Mouse (Mus musculus) liver, postnatal 0 days (tissue): Measurements from ENCODE around the gene Astn2. TPM values are rescaled to one million over a fixed set of nuclear protein-coding genes. Genes with fewer than 3 reads are reported as not detected.

Experiments used
- ATAC-seq: fragments of 200-750 bp; cut with Nextera tagmentation; 2 replicates; pipeline ENCODE4 v1.8.0; 2017; ENCODE audit warnings: mild to moderate bottlenecking, moderate library complexity
- DNase-seq: peaks from one replicate; pipeline ENCODE4 v3.0.0-alpha.2; 2016
- H3K27ac ChIP-seq: fragments of 300-500 bp; sonication (generic); 2 replicates; pipeline ENCODE4 v1.5.1; 2014; ENCODE audit warnings: antibody characterized with exemption, moderate library complexity, mild to moderate bottlenecking, low read depth
- H3K27me3 ChIP-seq: fragments of 300-500 bp; sonication (generic); 2 replicates; pipeline ENCODE4 v1.6.1; 2014; ENCODE audit warnings: low read length, control low read depth, mixed read lengths; ENCODE audit not compliant: insufficient read depth
- H3K36me3 ChIP-seq: fragments of 300-500 bp; sonication (generic); replicated peaks from 2 replicates; pipeline ENCODE4 v1.6.1; 2014; ENCODE audit warnings: mild to moderate bottlenecking, control low read depth, low read length, moderate library complexity, mixed read lengths; ENCODE audit not compliant: insufficient read depth
- H3K4me1 ChIP-seq: fragments of 300-500 bp; sonication (generic); 2 replicates; pipeline ENCODE4 v1.6.1; 2014; ENCODE audit warnings: antibody characterized with exemption, mild to moderate bottlenecking, control low read depth; ENCODE audit not compliant: insufficient read depth
- H3K4me2 ChIP-seq: fragments of 300-500 bp; sonication (generic); 2 replicates; pipeline ENCODE4 v1.6.1; 2014; ENCODE audit warnings: low read depth, mild to moderate bottlenecking, low read length, moderate library complexity, mixed read lengths
- H3K4me3 ChIP-seq: fragments of 300-500 bp; sonication (generic); 2 replicates; pipeline ENCODE4 v1.5.1; 2014; ENCODE audit warnings: low read depth, low read length
- H3K9ac ChIP-seq: fragments of 300-500 bp; sonication (generic); replicated peaks from 2 replicates; pipeline ENCODE4 v1.6.1; 2014; ENCODE audit warnings: mild to moderate bottlenecking, moderate library complexity
- H3K9me3 ChIP-seq: fragments of 300-500 bp; sonication (generic); 2 replicates; pipeline ENCODE4 v1.6.1; 2016; ENCODE audit warnings: mild to moderate bottlenecking, control low read depth, low read length, mixed read lengths
- CTCF ChIP-seq: sonication (generic); IDR thresholded peaks from 2 replicates; pipeline ENCODE4 v1.5.1; 2016; ENCODE audit warnings: antibody characterized with exemption, low read depth
- EP300 ChIP-seq: IDR thresholded peaks from 2 replicates; pipeline ENCODE4 v1.6.1; 2016; ENCODE audit warnings: antibody characterized with exemption, low read depth, mild to moderate bottlenecking
- WGBS: fragments of 180-500 bp; shearing (Covaris S2); extraction: QIAGEN DNeasy Blood & Tissue Kit; methylation state at CpG from one replicate; pipeline ENCODE4 v1.1.7; 2014; ENCODE audit not compliant: insufficient replicate concordance; 5-methylcytosine and 5-hydroxymethylcytosine counted together
- polyA plus RNA-seq: library from polyadenylated mRNA; unstranded; fragments of >200 nt; fragmentation: Nextera tagmentation; extraction: Ambion mirVana; gene quantifications from 2 replicates; pipeline ENCODE4 v1.2.1, GENCODE M21; 2015

Astn2 gene
- polyA plus RNA-seq, 1 experiment from 2014 or later = 0.02 TPM

DNA sequence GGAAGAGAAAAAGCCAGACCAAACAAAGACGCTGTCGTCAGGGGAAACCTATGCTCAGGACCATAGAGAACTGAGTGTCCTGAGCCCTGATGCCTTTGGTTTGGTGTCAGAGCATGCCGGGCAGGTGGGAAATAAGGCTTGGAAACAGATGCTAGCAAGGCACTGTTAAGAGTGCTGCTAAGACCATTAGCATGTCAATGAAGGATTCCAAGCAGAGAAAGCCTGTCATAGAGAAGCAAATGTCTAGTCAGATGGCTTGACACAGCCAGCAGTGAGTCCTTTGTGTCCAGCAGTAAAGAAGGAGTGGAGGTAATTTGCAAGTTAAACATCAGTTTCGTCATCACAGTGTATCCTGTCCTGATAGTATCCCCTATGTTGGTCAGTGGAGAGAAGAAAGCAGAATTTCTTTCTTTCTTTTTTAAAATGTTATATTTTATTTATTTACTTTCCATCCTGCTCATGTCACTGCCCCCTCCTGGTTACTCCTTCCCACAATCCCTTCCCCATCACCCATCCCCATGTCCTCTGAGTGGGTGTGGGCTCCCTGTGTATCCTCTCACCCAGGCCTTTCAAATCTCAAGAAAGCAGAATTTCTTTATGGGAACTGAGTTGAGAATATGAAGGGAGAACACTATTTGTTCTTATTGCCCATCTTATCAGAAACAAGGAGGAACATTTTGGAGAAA, 73.7 kb downstream of the Astn2 start:
- H3K36me3 ChIP-seq = no peaks in the 10 kb centered on the region
- ATAC-seq = no peak
- no peak overlapping the region for H3K27ac ChIP-seq
- no peaks in the 10 kb centered on the region for H3K27me3 ChIP-seq
- H3K9me3 ChIP-seq = no peaks in the 10 kb centered on the region
- no peaks in the 10 kb centered on the region for H3K4me1 ChIP-seq
- no peak overlapping the region for H3K9ac ChIP-seq
- 32% methylated on average over 4 of the region's 4 CpGs for WGBS
- TF ChIP-seq CTCF = no peak
- TF ChIP-seq EP300 = no peak
- no peak for DNase-seq
- H3K4me3 ChIP-seq = no peak overlapping the region
- H3K4me2 ChIP-seq = no peak overlapping the region

DNA sequence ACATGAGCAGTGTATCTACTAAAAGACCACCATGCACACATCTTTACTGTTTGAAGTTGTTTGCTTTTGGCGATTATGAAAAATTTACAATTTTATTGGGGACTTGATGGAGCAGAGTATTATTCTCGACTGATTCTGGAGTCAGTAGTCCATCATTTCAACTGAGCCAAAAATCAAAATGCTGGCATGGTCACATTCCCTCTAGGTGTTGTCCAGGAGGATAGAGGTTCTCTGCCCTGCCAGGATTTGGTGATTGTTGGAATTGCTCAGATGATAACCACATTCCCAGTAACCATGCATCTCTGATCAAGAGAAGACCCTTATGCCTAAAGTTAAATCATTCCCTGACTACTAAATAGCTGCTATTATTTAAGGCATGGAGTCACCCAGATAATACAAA, 83.4 kb downstream of the Astn2 start:
- H3K9ac ChIP-seq = no peak overlapping the region
- DNase-seq = no peak
- H3K9me3 ChIP-seq = no peaks in the 10 kb centered on the region
- H3K4me3 ChIP-seq = no peak overlapping the region
- no peak for ATAC-seq
- no peak overlapping the region for H3K27ac ChIP-seq
- no peaks in the 10 kb centered on the region for H3K4me1 ChIP-seq
- no peaks in the 10 kb centered on the region for H3K36me3 ChIP-seq
- 74% methylated on average over 2 of the region's 2 CpGs for WGBS
- no peak overlapping the region for H3K4me2 ChIP-seq
- TF ChIP-seq EP300 = no peak
- no peak for TF ChIP-seq CTCF
- H3K27me3 ChIP-seq = no peaks in the 10 kb centered on the region

DNA sequence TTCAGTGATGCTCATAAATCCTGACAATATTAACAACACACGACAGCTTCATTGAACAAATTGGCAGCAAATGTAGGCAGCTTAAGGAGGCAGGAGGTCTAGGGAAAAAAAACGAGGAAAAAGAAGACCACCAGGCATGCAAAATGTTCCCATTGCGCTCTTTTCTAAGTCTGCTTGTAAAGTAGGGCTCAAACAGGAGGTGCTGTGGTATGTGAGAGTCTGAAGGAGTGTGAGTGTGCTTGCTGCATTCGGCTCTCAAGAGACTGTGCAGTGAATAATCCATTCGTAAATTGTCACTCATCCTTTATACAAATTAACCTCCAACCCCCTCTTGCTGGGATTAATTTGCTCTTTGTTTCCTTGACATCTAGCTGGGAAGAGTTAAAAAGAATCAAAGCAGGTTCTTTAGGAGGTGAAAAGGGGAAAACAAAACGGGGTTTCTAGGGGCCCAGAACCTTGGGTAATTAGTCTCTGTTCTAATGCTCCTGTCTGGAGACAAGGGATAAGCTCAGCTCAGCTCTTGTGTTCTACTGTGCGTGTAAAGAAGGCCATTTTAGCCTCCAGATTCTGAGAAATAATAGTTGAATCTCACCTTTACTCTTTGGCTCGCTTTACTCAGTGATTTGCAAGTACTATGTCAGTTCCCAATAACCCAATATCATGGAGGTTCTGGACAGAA, 89.5 kb downstream of the Astn2 start:
- DNase-seq (no peak), ATAC-seq (no peak)
- Histone ChIP-seq H3K9ac (no peak overlapping the region), H3K27me3 (no peaks in the 10 kb centered on the region), H3K27ac (no peak overlapping the region), H3K4me3 (no peak overlapping the region), H3K4me2 (no peak overlapping the region), H3K36me3 (no peaks in the 10 kb centered on the region), H3K4me1 (no peaks in the 10 kb centered on the region), H3K9me3 (no peaks in the 10 kb centered on the region)
- no peak for TF ChIP-seq EP300
- no peak for TF ChIP-seq CTCF
- WGBS = 39% methylated on average over 8 of the region's 8 CpGs

DNA sequence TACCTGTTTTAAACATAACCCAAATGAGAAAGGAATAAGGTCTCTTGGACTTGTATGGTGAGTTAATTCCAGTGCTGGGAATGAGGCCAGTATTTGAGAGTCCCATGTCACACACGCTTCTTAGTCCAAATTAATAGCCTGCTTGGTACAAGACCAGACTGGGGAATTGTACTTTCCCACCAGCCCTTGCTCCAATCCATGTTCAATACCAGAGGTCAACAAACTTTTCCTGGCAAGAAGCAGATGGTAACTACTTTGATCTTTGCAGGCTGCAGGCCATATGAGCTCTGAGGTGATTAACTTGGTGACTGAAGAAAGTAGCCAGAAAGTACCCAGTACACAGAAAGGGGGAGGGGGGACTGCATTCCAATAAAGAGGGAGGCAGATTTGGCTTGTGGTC, 91.7 kb downstream of the Astn2 start:
- Histone ChIP-seq H3K9ac (no peak overlapping the region), H3K27me3 (no peaks in the 10 kb centered on the region), H3K27ac (no peak overlapping the region), H3K4me1 (no peaks in the 10 kb centered on the region), H3K36me3 (no peaks in the 10 kb centered on the region), H3K4me2 (no peak overlapping the region), H3K4me3 (no peak overlapping the region), H3K9me3 (no peaks in the 10 kb centered on the region)
- 88% methylated on average over 1 of the region's 1 CpGs for WGBS
- no peak for ATAC-seq
- TF ChIP-seq CTCF (no peak), EP300 (no peak)
- no peak for DNase-seq

DNA sequence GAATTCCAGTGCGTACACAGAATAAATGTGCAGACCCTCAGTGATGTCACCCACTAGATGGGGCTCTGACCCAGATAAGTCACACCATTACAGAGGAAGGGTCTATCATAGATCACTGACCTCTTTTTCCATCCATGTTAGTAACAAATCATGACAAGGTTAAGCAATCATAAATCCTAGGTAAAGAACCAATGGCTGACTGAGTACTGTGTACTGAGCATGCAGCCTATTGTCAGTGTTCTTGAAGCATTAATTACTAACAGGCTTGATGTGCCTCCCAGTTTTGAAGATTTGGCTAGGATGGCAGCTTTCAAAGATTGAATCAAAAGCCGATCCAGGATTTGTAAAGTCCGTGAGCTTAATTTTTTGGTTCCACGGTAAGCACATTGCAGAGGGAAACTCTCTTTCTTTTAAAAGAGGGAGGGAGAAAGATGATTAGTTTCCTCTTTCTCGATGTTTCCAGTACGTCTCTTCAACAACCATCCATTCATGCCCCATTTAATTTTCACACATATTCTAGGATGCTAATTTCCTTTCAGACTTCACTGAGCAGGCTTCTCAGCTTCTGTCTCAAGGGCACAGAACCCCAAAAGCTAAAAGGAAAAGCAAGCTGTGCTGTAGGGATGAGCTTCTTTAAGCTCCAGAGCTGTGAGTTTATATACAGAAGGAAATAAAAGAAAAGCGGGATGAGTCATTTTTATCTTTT, 93.9 kb downstream of the Astn2 start:
- ATAC-seq (no peak), DNase-seq (no peak)
- no peak overlapping the region for H3K27ac ChIP-seq
- H3K4me2 ChIP-seq = no peak overlapping the region
- TF ChIP-seq EP300 (no peak), CTCF (no peak)
- H3K27me3 ChIP-seq = no peaks in the 10 kb centered on the region
- no peaks in the 10 kb centered on the region for H3K36me3 ChIP-seq
- no peak overlapping the region for H3K9ac ChIP-seq
- 74% methylated on average over 7 of the region's 7 CpGs for WGBS
- no peaks in the 10 kb centered on the region for H3K4me1 ChIP-seq
- H3K4me3 ChIP-seq = no peak overlapping the region
- H3K9me3 ChIP-seq = no peaks in the 10 kb centered on the region

DNA sequence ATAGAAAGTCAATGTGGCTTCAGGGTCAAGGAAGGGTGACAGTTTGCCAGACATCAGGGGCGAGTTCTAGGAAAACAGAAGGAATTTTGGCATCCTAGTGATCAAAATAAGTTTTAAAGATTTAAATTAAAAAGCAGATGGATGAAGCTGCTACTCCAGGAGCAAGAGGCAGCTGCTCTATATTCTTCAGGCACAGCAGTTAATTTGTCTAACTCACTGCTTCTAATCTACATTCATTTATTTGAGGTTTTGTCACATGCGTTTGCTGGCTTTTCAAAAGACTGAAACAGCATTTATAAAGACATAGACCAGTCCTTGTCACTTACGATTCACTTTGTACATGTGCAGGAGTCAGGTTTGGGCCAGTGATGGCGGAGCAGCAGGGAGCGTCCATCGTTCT, 98.0 kb downstream of the Astn2 start:
- Histone ChIP-seq H3K4me2 (no peak overlapping the region), H3K27me3 (no peaks in the 10 kb centered on the region), H3K36me3 (no peaks in the 10 kb centered on the region), H3K4me3 (no peak overlapping the region), H3K9me3 (no peaks in the 10 kb centered on the region), H3K27ac (no peak overlapping the region), H3K9ac (no peak overlapping the region), H3K4me1 (no peaks in the 10 kb centered on the region)
- DNase-seq (no peak), ATAC-seq (no peak)
- TF ChIP-seq EP300 = no peak
- no peak for TF ChIP-seq CTCF
- WGBS = 72% methylated on average over 6 of the region's 6 CpGs
